Mouse (Mus musculus) bone marrow macrophage, adult 2 months (primary cell): ENCODE data around the gene Ghrhr.

Experiments
- CTCF ChIP-seq: IDR thresholded peaks from 2 replicates; pipeline ENCODE4 v1.5.1; 2012; ENCODE audit warnings: low read depth, mild to moderate bottlenecking, low read length, moderate library complexity
- POLR2A ChIP-seq: IDR thresholded peaks from 2 replicates; pipeline ENCODE4 v1.6.1; 2012; ENCODE audit warnings: mild to moderate bottlenecking, low read depth, low read length, borderline replicate concordance

DNA sequence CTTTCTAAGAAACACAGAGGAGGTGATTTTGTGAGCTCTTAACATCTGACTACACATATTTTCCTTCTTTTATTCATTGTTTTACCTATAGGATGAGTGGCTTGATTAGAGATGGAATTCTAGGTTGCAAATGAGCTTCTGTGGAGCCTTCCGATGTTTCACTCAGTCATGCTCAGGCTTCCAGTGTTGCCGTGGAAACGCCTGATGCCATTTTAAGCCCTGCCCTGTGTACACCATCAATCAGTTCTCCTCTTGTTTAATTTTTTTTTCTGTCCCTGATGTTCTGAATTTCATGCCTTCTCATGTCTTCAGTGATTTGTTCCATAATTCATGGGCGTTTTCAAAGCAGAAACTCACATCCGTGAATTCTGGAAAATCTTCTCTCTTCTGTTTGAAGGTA is 40.1 kb downstream of the Ghrhr start:
- TF ChIP-seq POLR2A (no peak), CTCF (no peak)
